Mouse (Mus musculus) 3T3-L1 (cell line): ENCODE results near the gene Kpna7.
A peak's percentile ranks its signal among the peaks of the same experiment; 100 is the strongest.

Experiments
- DNase-seq: peaks from one replicate; pipeline ENCODE4 v3.0.0-alpha.2; 2015; ENCODE audit warnings: low read depth, low spot score

Kpna7 gene

GRCm38 (mm10) chr5:144964465-144964864, 119.4 kb downstream of the Kpna7 start:
- DNase-seq = no peak

DNA sequence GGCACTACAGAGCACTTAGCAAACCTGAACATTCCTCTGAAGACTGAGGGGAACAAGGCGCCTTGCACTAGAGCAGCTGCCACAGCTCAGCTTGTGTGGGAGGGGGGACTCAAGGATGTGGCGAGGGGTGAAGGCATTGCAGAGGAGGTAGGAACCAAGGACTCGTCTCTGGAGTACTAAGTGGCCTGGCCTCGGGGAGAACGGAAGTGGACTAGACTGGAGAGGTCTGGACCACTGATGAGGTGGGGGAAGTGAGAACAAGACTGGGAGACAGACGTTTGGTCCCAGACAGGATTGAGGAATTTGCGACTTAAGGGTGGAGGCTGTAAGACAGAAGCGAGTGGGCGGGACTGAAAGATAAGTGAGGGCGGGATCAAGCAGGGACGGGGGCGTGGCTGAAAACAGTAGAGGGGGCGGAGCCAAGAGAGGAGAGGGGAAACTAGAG, 120.0 kb downstream of the Kpna7 start:
- peak; percentile 89 for DNase-seq

DNA sequence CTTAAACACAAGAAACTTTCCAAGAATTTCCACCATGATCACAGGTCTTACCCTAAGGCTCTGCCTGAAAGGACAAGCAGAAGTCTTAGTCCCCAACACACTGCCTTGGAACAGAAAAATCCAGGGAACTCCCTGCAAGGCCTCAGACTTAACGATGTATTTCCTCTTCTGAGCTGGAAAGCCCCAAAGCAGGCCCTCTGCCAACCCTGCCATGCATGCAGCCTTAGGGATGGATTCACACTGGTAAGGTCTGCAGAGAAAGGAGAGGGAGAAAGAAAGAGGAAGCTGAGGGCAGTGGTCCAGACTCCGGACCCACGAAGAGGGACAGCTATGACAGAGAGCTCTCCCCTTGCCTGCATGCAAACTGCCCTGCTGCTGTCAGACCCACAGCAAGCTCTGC, 120.4 kb downstream of the Kpna7 start:
- DNase-seq = peak; percentile 72

GRCm38 (mm10) chr5:144958271-144958670, 125.6 kb downstream of the Kpna7 start:
- no peak for DNase-seq

DNA sequence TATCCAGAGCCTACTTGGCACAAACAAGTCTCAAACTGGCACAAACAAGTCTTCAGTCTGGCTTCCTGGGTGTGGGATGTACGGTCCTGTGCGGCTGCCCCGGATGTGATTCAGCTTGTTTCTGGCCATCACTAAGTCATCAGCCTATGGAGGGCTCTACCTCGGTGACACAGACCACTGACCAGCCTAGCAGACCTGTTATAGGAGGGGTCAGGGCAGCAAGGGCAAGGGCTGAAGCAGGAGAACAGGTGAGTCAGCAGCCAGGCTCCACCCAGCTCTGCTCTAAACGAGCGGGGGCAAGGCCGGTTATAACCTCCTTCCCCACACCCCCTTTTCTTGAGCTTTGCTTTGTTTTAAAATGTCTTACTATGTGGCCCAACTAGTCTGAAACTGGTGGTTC, 129.4 kb downstream of the Kpna7 start:
- no peak for DNase-seq

- no peak for DNase-seq
Measured at GRCm38 (mm10) chr5:144952592-144952991, 131.2 kb downstream of the Kpna7 start.

- no peak for DNase-seq
Measured at GRCm38 (mm10) chr5:144950428-144951051, 133.3 kb downstream of the Kpna7 start.

GRCm38 (mm10) chr5:144949856-144950255, 134.0 kb downstream of the Kpna7 start:
- peak; percentile 74 for DNase-seq

DNA sequence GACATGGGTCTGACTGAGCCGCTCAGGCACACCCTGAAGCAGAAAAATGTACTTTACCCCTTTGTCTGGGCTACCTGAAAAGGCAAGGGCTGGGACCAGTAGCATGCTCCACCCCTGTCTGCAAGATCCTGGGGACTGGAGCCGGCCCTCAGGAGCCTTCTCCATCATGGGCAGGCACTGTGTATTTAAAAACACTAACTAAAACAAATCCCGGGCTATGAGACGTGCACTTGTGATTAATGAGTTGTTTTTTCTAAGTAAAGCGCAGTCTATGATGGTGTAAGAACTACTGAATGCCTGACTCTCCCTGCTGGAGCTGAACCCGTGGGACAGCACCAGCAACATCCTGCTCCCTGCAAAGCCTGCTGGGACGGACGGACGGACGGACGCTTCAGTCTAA, 135.4 kb downstream of the Kpna7 start:
- DNase-seq = no peak

DNA sequence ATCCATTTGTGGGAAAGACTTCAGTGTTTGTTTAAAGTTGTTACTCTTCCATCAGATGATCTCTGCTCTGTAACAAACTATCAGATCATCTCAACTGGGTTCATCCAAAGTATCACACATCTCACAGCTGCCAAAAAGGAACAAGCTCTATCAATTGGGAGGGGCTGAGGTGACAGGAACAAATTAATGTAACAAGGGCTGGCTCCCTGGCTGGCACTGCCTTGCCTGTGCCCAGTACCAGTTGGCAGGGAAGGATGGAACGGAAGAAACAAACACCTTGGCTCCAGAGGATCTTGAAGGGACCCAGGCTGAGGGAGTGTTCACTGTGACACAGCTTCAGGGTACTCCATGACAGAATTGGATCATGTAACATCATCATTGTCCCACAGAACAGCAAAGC, 135.8 kb downstream of the Kpna7 start:
- DNase-seq = no peak

- peak; percentile 84 for DNase-seq
Measured at GRCm38 (mm10) chr5:144946032-144946431, 137.8 kb downstream of the Kpna7 start.

- no peak for DNase-seq
Measured at GRCm38 (mm10) chr5:144944932-144945331, 138.9 kb downstream of the Kpna7 start.

GRCm38 (mm10) chr5:144944370-144944769, 139.5 kb downstream of the Kpna7 start:
- no peak for DNase-seq

DNA sequence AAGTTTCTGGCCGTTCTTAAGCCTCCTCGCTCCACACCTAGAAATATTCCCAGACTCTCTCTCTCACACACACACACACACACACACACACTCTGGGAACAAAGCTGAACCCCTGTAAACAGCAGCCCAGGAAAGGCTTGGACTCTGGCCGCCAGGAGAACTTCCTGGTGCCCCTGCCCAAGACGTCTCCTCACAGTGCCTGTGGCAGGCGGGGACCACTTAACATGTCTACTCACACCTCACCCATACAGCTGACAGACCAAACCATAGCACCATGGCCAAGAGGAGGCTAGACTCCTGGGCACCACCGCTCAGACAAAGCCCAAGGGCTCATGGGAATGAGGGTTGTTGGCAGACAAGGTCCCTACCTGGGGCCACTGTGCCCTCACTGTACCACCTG, 140.5 kb downstream of the Kpna7 start:
- DNase-seq = no peak

- DNase-seq = no peak
Measured at GRCm38 (mm10) chr5:144942431-144942830, 141.4 kb downstream of the Kpna7 start.

- DNase-seq = no peak
Measured at GRCm38 (mm10) chr5:144940904-144941303, 142.9 kb downstream of the Kpna7 start.

GRCm38 (mm10) chr5:144937304-144937703, 146.5 kb downstream of the Kpna7 start:
- no peak for DNase-seq
